Mouse (Mus musculus) 3T3-L1 (cell line): Measurements from ENCODE around the gene Spindoc.
"Not testable (repeated sequence)": the region's sequence is repeated elsewhere in the genome, so short reads cannot be mapped to it uniquely, and the experiment has no call there.

Experiments used
- DNase-seq: peaks from one replicate; pipeline ENCODE4 v3.0.0-alpha.2; 2015; ENCODE audit warnings: low read depth, low spot score

Gene Spindoc

DNA sequence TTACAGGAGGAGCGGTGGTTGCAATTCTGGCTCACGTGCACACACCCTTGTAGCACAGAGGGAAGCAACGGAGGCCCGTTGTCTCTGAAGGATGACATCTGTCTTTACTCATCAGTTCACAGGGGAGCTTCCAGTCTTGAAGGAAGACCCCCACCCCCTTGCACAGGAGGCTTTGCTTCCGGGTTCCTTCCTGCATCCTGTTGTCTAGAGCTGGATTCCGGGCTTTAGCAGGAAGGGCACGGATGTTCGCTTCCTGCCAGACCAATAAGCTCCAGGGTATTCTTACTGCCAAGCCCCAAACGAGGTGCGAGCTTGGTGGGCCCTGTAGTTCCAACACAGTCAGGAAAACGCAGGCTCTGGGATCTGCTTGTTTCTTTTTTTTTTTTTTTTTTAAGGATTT lies 17.8 kb upstream of the Spindoc start:
- no peak for DNase-seq

DNA sequence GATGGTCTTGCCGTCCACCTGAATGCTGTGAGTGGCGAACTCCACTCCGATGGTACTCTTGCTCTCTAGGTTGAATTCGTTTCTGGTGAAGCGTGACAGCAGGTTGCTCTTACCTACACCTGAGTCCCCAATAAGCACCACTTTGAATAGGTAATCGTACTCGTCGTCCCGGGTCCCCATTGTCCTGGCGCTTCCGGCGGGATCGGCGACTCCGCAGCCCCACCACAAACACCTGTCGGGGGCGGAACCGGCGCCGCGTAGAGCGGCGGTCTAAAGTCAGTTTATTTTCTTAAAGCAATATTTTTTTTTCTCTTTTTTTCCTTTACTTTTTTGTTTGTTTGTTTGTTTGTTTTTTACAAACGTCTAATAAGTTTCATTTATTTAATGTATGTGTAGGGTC lies 16.1 kb upstream of the Spindoc start:
- not testable (repeated sequence) for DNase-seq

DNA sequence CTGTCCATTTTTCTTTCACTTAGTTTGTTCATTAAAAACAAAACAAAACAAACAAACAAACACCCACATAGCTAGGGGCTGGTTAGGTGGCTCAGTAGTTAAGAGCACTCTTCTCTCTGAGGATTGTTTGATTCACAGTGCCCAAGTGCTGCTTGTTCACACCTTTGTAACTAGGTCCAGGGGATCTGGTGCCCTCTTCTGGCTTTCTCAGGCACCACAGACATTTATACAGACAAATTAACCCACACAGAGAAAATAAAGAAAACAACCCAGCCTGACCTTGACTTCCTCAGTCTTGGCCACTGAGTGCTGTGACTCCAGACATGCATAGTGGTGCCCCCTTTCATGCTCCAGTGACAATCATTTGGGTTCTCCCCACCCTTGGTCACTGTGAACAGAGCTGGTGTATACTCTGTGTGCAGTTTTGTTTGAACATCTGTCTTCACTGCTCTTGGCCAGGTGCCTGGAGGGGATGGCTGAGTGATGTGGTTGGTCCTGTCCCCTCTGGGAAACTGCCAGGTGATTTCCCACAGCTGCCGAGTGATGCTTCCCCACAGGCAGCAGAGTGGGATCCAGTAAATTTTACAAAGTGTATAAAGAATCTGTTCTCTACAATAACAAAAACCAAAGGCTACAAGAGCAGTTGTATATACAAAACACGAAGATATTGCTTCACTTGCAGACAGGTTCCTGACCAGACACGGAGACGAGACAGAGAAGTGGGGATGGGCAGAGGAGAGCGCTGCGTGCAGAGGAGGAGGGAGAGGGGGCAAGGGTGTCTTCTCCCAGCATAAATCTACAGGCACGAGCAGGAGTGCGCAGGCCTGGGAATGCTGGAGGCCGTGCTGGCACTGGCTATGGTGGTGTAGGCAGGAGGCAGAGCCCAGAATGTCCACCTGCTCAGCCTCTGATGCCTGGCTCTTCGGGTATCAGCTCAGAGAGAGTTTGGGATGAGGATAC lies 14.4 kb upstream of the Spindoc start:
- DNase-seq: peak; percentile 85

DNA sequence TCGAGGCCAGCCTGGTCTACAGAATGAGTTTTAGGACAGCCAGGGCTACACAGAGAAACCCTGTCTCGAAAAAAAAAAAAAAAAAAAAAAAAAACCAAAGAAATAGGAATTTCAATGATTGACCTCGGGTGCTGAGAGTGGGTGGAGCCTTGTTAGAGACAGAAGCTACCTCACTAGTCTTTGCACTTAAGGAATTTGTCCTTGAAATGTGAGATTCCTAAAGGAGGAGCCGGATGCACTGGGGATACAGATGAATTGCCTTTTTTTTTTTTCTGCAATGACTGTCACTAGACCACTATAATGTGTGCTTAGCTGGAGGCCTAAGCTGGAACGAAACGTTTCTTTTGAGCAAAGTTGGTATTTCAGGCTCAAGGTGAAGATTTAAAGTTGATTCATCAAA lies 5.7 kb upstream of the Spindoc start:
- DNase-seq: no peak

DNA sequence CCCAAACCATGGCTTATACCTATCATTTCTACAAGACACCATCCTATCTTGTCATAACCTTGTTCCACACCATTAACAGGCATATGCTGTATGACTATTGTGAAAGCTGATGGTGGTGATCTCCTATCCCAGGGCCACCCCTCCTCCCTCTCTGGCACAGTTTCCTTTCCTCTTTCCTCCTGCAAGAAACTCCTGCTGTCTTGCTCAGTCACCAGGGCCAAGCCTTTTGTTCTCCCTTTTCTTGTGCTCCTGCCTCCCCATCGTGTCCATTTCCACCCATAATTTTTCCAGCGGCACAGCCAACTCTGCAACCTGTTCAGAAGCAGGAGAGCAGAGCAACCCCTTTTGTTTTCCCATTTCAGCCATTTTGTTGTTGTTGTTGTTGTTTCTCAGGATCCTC lies 3.2 kb upstream of the Spindoc start:
- DNase-seq: no peak

DNA sequence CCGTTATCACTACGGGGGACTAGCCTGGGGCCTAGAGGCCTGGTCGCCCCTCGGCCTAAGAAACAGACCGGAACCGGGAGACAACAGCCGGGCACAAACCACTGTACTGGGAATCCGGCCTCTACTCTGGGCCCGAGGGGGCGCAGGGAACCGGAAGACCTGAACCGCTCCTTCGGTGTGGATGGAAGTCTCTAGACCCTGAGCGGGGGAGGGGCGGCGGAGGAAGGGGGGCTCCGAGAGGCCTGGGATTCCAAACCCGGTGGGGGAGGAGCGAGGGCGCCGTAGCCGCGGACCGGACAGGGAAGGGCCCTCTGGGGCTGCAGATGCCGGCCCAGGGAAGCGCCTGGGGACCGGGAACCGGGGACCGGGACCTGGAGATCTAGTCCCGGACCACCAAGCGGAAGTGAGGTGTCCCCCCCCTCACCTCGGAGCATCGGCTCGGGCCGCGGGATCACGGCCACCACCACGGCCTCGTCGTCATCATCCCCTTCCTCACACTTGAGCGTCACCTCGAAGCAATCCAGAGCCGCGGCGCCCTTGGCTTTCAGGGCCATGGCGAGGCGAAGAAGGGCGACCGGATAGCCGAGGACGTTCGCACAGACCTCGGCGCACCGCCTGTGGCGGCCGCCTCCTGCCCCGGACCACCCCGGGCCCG lies 419 bp downstream of the Spindoc start:
- peak; percentile 70 for DNase-seq

- DNase-seq: peak; percentile 50
Observed at GRCm38 (mm10) chr19:7381906-7382247, 917 bp downstream of the Spindoc start.

DNA sequence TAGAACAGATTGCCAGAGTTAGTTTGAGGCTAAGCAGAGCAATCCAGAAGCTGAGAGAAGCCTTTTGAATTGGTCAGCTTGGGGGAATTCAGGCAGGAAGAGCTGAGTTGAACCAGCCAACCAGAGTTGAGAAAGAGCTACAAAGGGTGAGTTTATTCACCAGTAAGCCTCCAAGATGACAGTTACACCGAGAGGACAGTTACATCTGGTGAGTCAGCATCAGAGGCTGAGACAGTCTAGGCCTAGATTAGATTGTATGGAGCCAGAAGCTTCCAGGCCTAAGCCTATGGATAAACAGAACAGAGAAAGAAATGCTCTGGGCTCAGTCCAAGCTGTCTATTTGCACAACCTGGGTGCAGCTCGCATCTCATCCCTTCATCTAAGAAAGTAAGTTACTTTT lies 5.2 kb downstream of the Spindoc start:
- DNase-seq: peak; percentile 62

DNA sequence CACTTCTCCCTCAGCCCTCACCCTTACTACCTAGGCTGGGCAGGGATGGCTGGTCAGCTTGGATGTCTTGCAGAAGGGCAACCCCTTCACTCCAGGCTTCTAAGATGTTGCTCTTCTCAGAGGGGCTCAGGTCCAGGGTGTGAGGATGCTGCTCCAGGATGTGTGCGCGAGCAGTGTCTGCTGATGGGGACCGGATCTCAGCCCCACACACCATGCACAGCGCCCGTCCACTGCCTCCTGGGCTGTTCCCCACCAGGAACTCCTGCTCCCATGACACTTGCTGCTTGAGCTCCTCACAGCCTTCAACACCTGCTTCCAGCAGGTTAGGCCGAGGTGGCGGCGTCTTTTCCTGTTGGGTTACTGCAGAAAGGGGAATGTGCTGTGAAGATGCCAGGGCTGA lies 8.3 kb downstream of the Spindoc start:
- no peak for DNase-seq

GRCm38 (mm10) chr19:7369469-7369868 lies 13.3 kb downstream of the Spindoc start:
- DNase-seq: not testable (repeated sequence)

DNA sequence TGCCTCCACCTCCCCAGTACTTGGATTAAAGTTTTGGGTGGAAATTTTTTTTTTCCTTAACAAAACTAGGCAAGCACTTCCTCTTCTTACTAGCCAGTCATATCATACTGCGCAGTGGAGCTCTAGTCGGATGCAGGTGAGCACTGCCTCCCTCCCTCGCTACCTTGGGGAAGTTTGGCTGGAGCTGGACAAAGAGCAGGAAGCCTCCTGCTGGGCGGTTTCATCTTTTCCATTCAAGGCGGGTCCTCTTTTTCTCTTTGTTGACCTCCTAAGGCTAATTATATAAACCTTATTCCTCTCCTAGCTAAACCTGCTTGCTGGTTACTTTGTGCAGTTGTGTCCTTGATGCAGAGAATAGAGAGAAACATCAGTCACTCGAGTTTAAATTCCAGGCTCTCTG lies 29.2 kb downstream of the Spindoc start:
- DNase-seq: no peak

DNA sequence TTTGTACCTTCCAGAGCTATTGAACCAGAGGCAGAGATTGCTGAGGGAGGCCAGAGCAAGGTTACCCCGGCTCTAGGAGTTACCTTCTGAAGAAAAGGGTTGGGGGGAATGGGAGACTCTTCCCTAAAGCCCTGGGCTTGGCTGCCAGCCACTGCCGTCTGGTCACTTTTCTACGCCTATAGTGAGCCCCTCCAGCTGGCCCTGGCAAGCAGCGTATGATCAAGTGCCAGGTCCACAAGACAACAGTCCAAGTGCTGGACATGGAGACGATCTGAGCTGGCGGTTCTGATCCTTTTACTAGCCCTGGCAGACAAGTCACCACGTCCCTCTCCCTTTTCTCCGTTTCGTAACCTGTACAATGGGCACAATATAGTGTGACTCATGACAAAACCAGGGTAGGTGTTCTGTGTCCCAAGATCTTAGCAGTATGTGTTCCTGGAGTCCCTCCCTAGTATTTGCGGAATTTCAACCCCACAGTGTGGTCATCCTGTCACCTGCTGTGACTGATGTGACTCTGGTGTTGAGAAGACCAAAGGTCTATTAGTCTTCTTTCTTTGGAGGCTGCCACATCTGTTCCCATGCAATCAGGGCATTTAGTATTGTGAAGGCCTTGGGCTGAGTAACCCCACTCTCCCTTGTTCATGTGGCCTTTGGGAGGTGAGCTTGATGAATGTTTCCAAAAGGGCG lies 29.8 kb downstream of the Spindoc start:
- no peak for DNase-seq

- DNase-seq: no peak
Observed at GRCm38 (mm10) chr19:7349993-7350392, 32.8 kb downstream of the Spindoc start.

- peak; percentile 42 for DNase-seq
Observed at GRCm38 (mm10) chr19:7345235-7345755, 37.5 kb downstream of the Spindoc start.

GRCm38 (mm10) chr19:7342646-7343045 lies 40.1 kb downstream of the Spindoc start:
- no peak for DNase-seq

GRCm38 (mm10) chr19:7341512-7342397 lies 41.0 kb downstream of the Spindoc start, which contains the start of gene Mark2:
Gene Mark2, minus strand, starts transcription at chr19:7341860.
- peak; percentile 100 for DNase-seq

DNA sequence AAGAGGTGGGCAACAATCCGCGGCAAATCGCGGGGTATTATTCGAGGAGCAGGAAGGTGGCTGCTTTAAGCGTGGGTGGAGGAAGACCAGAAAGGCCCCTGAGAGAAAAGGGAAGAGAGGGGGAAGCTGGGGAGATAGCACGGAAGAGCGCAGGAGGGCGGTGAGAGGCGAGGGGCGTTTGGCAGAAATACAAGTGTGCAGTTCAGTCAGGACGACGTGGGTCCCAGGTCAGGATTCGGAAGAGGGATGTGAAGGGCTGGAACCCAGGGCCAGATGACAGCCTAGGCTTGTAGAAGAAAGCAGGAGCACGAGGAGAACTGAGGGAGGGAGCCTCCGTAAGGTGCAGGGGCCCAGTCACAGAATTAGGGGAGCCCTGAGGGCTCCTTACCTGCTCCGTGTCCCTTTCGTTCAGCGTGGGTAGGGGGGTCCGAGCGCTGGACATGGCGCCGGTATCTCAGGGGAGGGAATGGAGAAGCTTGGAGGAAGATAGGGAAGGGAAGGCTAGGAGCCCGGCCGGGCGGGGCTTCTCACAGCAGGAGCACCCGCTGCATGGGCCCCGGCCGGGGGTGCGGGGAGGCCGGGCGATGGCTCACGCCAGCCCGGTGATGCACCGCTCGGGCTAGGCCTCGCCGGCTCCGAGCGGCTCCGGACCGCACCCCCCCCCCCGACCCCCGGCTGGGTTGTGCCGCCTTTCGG lies 41.9 kb downstream of the Spindoc start:
- DNase-seq: peak; percentile 50

- peak; percentile 64 for DNase-seq
Observed at GRCm38 (mm10) chr19:7340371-7340779, 42.4 kb downstream of the Spindoc start.

- no peak for DNase-seq
Observed at GRCm38 (mm10) chr19:7339867-7340266, 42.9 kb downstream of the Spindoc start.

- DNase-seq: peak; percentile 90
Observed at GRCm38 (mm10) chr19:7339026-7339425, 43.8 kb downstream of the Spindoc start.
